Mouse (Mus musculus) liver, embryonic 11.5 days (tissue): ENCODE results near the gene Gcm1. TPM values are rescaled to one million over a fixed set of nuclear protein-coding genes. Genes with fewer than 3 reads are reported as not detected.
"Not testable (repeated sequence)": the region's sequence is repeated elsewhere in the genome, so short reads cannot be mapped to it uniquely, and the experiment has no call there.

Source experiments
- ATAC-seq: fragments of 200-750 bp; cut with Nextera tagmentation; replicated peaks from 2 replicates; pipeline ENCODE4 v1.8.0; 2017; ENCODE audit warnings: moderate number of reproducible peaks, mild to moderate bottlenecking, moderate TSS enrichment, moderate library complexity; ENCODE audit not compliant: low FRiP score
- DNase-seq: peaks from one replicate; pipeline ENCODE4 v3.0.0-alpha.2; 2017; ENCODE audit warnings: low spot score
- H3K27ac ChIP-seq: fragments of 300-500 bp; sonication (generic); 2 replicates; pipeline ENCODE4 v1.5.1; 2014; ENCODE audit warnings: mild to moderate bottlenecking, low read depth, low read length, control low read depth
- H3K27me3 ChIP-seq: fragments of 300-500 bp; sonication (generic); replicated peaks from 2 replicates; pipeline ENCODE4 v1.6.1; 2014; ENCODE audit warnings: low read length, mixed read lengths; ENCODE audit not compliant: control insufficient read depth, insufficient read depth
- H3K36me3 ChIP-seq: fragments of 300-500 bp; sonication (generic); 2 replicates; pipeline ENCODE4 v1.6.1; 2014; ENCODE audit warnings: mild to moderate bottlenecking, low read length, moderate library complexity, mixed read lengths; ENCODE audit not compliant: control insufficient read depth, insufficient read depth
- H3K4me1 ChIP-seq: fragments of 300-500 bp; sonication (generic); replicated peaks from 2 replicates; pipeline ENCODE4 v1.6.1; 2014; ENCODE audit warnings: low read length, mixed read lengths; ENCODE audit not compliant: control insufficient read depth, insufficient read depth
- H3K4me2 ChIP-seq: fragments of 300-500 bp; sonication (generic); 2 replicates; pipeline ENCODE4 v1.6.1; 2014; ENCODE audit warnings: mild to moderate bottlenecking, control low read depth, moderate library complexity
- H3K4me3 ChIP-seq: fragments of 300-500 bp; sonication (generic); 2 replicates; pipeline ENCODE4 v1.5.1; 2014; ENCODE audit warnings: low read depth, low read length, control low read depth
- H3K9ac ChIP-seq: fragments of 300-500 bp; sonication (generic); 2 replicates; pipeline ENCODE4 v1.6.1; 2014; ENCODE audit warnings: low read depth, low read length, control low read depth
- H3K9me3 ChIP-seq: fragments of 300-500 bp; sonication (generic); 2 replicates; pipeline ENCODE4 v1.6.1; 2016; ENCODE audit warnings: low read length, inconsistent platforms, mixed read lengths; ENCODE audit not compliant: control insufficient read depth
- WGBS: fragments of 180-500 bp; shearing (Covaris S2); extraction: QIAGEN DNeasy Blood & Tissue Kit; methylation state at CpG from one replicate; pipeline ENCODE4 v1.1.7; 2014; 5-methylcytosine and 5-hydroxymethylcytosine counted together
- polyA plus RNA-seq: library from polyadenylated mRNA; unstranded; fragments of >200 nt; fragmentation: Nextera tagmentation; extraction: Ambion mirVana; gene quantifications from 2 replicates; pipeline ENCODE4 v1.2.1, GENCODE M21; 2014

Gcm1 gene
- polyA plus RNA-seq, 1 experiment from 2014 or later, result not detected

- no peak overlapping the region for H3K4me2 ChIP-seq
- DNase-seq (no peak), ATAC-seq (no peak)
- no peak overlapping the region for H3K27ac ChIP-seq
- no peak overlapping the region for H3K4me3 ChIP-seq
- no peaks in the 10 kb centered on the region for H3K36me3 ChIP-seq
- H3K4me1 ChIP-seq, result peaks cover 2% of the 10 kb centered on the region; the same call in 1 of the 2 replicates
- WGBS, result 74% methylated on average over 8 of the region's 8 CpGs
- no peak overlapping the region for H3K9ac ChIP-seq
- H3K9me3 ChIP-seq, result no peaks in the 10 kb centered on the region
- H3K27me3 ChIP-seq, result no peaks in the 10 kb centered on the region
These were observed 2.1 kb downstream of the Gcm1 start for GRCm38 (mm10) chr9:78053821-78054220.

- Histone ChIP-seq H3K4me2 (no peak overlapping the region), H3K9me3 (no peaks in the 10 kb centered on the region), H3K27me3 (no peaks in the 10 kb centered on the region), H3K36me3 (no peaks in the 10 kb centered on the region), H3K4me3 (no peak overlapping the region), H3K4me1 (peaks cover 6% of the 10 kb centered on the region), H3K9ac (no peak overlapping the region), H3K27ac (no peak overlapping the region)
- no peak for ATAC-seq
- DNase-seq, result no peak
- WGBS, result 84% methylated on average over 3 of the region's 3 CpGs
These were observed 2.6 kb downstream of the Gcm1 start for GRCm38 (mm10) chr9:78054298-78054697.

- Histone ChIP-seq H3K9me3 (no peaks in the 10 kb centered on the region), H3K27me3 (no peaks in the 10 kb centered on the region), H3K27ac (no peak overlapping the region), H3K4me1 (peaks cover 10% of the 10 kb centered on the region), H3K9ac (no peak overlapping the region), H3K4me2 (no peak overlapping the region), H3K36me3 (no peaks in the 10 kb centered on the region), H3K4me3 (no peak overlapping the region)
- DNase-seq, result no peak
- WGBS, result 75% methylated on average over 16 of the region's 16 CpGs
- ATAC-seq, result peak; percentile 87
These were observed 7.9 kb downstream of the Gcm1 start for GRCm38 (mm10) chr9:78059525-78060120.

GRCm38 (mm10) chr9:78062392-78062791, 10.7 kb downstream of the Gcm1 start:
- Histone ChIP-seq H3K4me1 (peaks cover 10% of the 10 kb centered on the region), H3K27ac (no peak overlapping the region; the same call in 1 of the 2 replicates), H3K4me3 (no peak overlapping the region), H3K36me3 (no peaks in the 10 kb centered on the region), H3K4me2 (no peak overlapping the region), H3K27me3 (no peaks in the 10 kb centered on the region), H3K9ac (no peak overlapping the region), H3K9me3 (no peaks in the 10 kb centered on the region)
- no peak for DNase-seq
- WGBS, result 82% methylated on average over 9 of the region's 9 CpGs
- no peak for ATAC-seq

- Histone ChIP-seq H3K27ac (no peak overlapping the region), H3K36me3 (no peaks in the 10 kb centered on the region), H3K27me3 (no peaks in the 10 kb centered on the region), H3K4me3 (no peak overlapping the region), H3K9me3 (no peaks in the 10 kb centered on the region), H3K4me1 (peaks cover 5% of the 10 kb centered on the region; the same call in 1 of the 2 replicates), H3K9ac (no peak overlapping the region), H3K4me2 (no peak overlapping the region)
- 71% methylated on average over 10 of the region's 10 CpGs for WGBS
- no peak for DNase-seq
- ATAC-seq, result no peak
These were observed 12.4 kb downstream of the Gcm1 start for GRCm38 (mm10) chr9:78064121-78064520.

- no peaks in the 10 kb centered on the region for H3K9me3 ChIP-seq
- H3K27ac ChIP-seq, result no peak overlapping the region
- no peaks in the 10 kb centered on the region for H3K27me3 ChIP-seq
- H3K9ac ChIP-seq, result no peak overlapping the region
- H3K4me1 ChIP-seq, result no peaks in the 10 kb centered on the region
- 74% methylated on average over 5 of the region's 5 CpGs for WGBS
- no peak overlapping the region for H3K4me2 ChIP-seq
- ATAC-seq (no peak), DNase-seq (no peak)
- H3K4me3 ChIP-seq, result no peak overlapping the region
- H3K36me3 ChIP-seq, result no peaks in the 10 kb centered on the region
These were observed 18.8 kb downstream of the Gcm1 start for GRCm38 (mm10) chr9:78070496-78070895.

GRCm38 (mm10) chr9:78071626-78072025, 19.9 kb downstream of the Gcm1 start:
- no peak for ATAC-seq
- Histone ChIP-seq H3K4me2 (no peak overlapping the region), H3K36me3 (no peaks in the 10 kb centered on the region), H3K27me3 (no peaks in the 10 kb centered on the region), H3K4me3 (no peak overlapping the region), H3K4me1 (no peaks in the 10 kb centered on the region), H3K9me3 (no peaks in the 10 kb centered on the region), H3K9ac (no peak overlapping the region), H3K27ac (no peak overlapping the region)
- DNase-seq, result no peak
- 76% methylated on average over 4 of the region's 4 CpGs for WGBS

- DNase-seq, ATAC-seq: not testable (repeated sequence)
- WGBS, result 80% methylated on average over 3 of the region's 3 CpGs
These were observed 21.6 kb downstream of the Gcm1 start for GRCm38 (mm10) chr9:78073291-78073690.

GRCm38 (mm10) chr9:78073713-78074340, 22.1 kb downstream of the Gcm1 start:
- DNase-seq, result no peak
- Histone ChIP-seq H3K36me3 (no peaks in the 10 kb centered on the region), H3K9ac (no peak overlapping the region), H3K9me3 (no peaks in the 10 kb centered on the region), H3K4me1 (no peaks in the 10 kb centered on the region), H3K27me3 (no peaks in the 10 kb centered on the region), H3K27ac (no peak overlapping the region), H3K4me2 (no peak overlapping the region), H3K4me3 (no peak overlapping the region)
- ATAC-seq, result no peak
- WGBS, result 83% methylated on average over 13 of the region's 13 CpGs

More at GRCm38 (mm10) chr9:78073291-78073690, 21.6 kb downstream of the Gcm1 start:
- not testable (repeated sequence) for H3K36me3 ChIP-seq, H3K27me3 ChIP-seq, H3K27ac ChIP-seq, H3K4me3 ChIP-seq, H3K9me3 ChIP-seq, H3K4me1 ChIP-seq, H3K4me2 ChIP-seq, H3K9ac ChIP-seq
